Mouse (Mus musculus) small intestine, adult 2 months (tissue): ENCODE results near the gene Zdhhc17. TPM values are rescaled to one million over a fixed set of nuclear protein-coding genes. Genes with fewer than 3 reads are reported as not detected.
A peak's percentile ranks its signal among the peaks of the same experiment; 100 is the strongest.

Source experiments
- H3K27ac ChIP-seq: fragments of 200-500 bp; 2 replicates; pipeline ENCODE4 v1.5.1; 2012; ENCODE audit warnings: low read depth, low read length, control low read depth, inconsistent platforms; ENCODE audit not compliant: insufficient read depth
- H3K27me3 ChIP-seq: fragments of 200-500 bp; 2 replicates; pipeline ENCODE4 v1.6.1; 2012; ENCODE audit warnings: mild to moderate bottlenecking, moderate library complexity, low read length, inconsistent platforms; ENCODE audit not compliant: control insufficient read depth, insufficient read depth
- H3K36me3 ChIP-seq: fragments of 200-500 bp; 2 replicates; pipeline ENCODE4 v1.6.1; 2012; ENCODE audit warnings: mild to moderate bottlenecking, low read length, control low read depth, inconsistent platforms; ENCODE audit not compliant: control insufficient read depth, insufficient read depth
- H3K4me1 ChIP-seq: fragments of 200-500 bp; 2 replicates; pipeline ENCODE4 v1.6.1; 2012; ENCODE audit warnings: low read length, inconsistent platforms, mixed read lengths; ENCODE audit not compliant: control insufficient read depth, insufficient read depth, insufficient read length
- H3K4me3 ChIP-seq: fragments of 200-500 bp; 2 replicates; pipeline ENCODE4 v1.5.1; 2012; ENCODE audit warnings: low read depth, mild to moderate bottlenecking, control low read depth, inconsistent platforms, low read length, moderate library complexity
- CTCF ChIP-seq: fragments of 200-500 bp; IDR thresholded peaks from 2 replicates; pipeline ENCODE4 v1.5.1; 2012; ENCODE audit warnings: low read depth, mild to moderate bottlenecking, control low read depth, inconsistent platforms, low read length, moderate library complexity, mixed read lengths; ENCODE audit not compliant: insufficient replicate concordance, insufficient read length; ENCODE audit errors: extremely low read depth
- POLR2A ChIP-seq: fragments of 200-500 bp; IDR thresholded peaks from 2 replicates; pipeline ENCODE4 v1.6.1; 2012; ENCODE audit warnings: low read depth, mild to moderate bottlenecking, control low read depth, inconsistent platforms, low read length, moderate library complexity
- WGBS: fragments of 180-500 bp; shearing (Covaris S2); methylation state at CpG from one replicate; pipeline ENCODE4 v1.1.7; 2018; 5-methylcytosine and 5-hydroxymethylcytosine counted together
- polyA plus RNA-seq: library from polyadenylated mRNA; depleted of rRNA; stranded (reverse); fragments of >200 nt; gene quantifications from 2 replicates; pipeline ENCODE4 v1.2.3, GENCODE M21; 2012

Gene Zdhhc17
- polyA plus RNA-seq, 1 experiment: 4.7 TPM

- TF ChIP-seq POLR2A (no peak), CTCF (no peak)
- no peaks in the 10 kb centered on the region for H3K27me3 ChIP-seq
- no peak overlapping the region for H3K27ac ChIP-seq
- no peaks in the 10 kb centered on the region for H3K36me3 ChIP-seq
- 97% methylated on average over 3 of the region's 3 CpGs for WGBS
- H3K4me3 ChIP-seq: no peak overlapping the region
- peaks cover 6% of the 10 kb centered on the region; the same call in 1 of the 2 replicates for H3K4me1 ChIP-seq
Measured at GRCm38 (mm10) chr10:111013265-111013664, 3.3 kb upstream of the Zdhhc17 start.

- Histone ChIP-seq H3K4me1 (peaks cover 6% of the 10 kb centered on the region; the same call in 1 of the 2 replicates), H3K27ac (no peak overlapping the region)
- TF ChIP-seq CTCF (no peak), POLR2A (no peak)
Measured at GRCm38 (mm10) chr10:111012496-111013038, 2.6 kb upstream of the Zdhhc17 start.

GRCm38 (mm10) chr10:111011226-111011765 lies 1.4 kb upstream of the Zdhhc17 start:
- TF ChIP-seq POLR2A (no peak), CTCF (no peak)
- Histone ChIP-seq H3K27me3 (no peaks in the 10 kb centered on the region), H3K27ac (no peak overlapping the region), H3K4me1 (peaks cover 6% of the 10 kb centered on the region; the same call in 1 of the 2 replicates), H3K36me3 (no peaks in the 10 kb centered on the region), H3K4me3 (peak overlapping the region; percentile 42)
- WGBS: 4% methylated on average over 14 of the region's 14 CpGs

More at GRCm38 (mm10) chr10:111012496-111013038, 2.6 kb upstream of the Zdhhc17 start:
- Histone ChIP-seq H3K4me3 (no peak overlapping the region), H3K27me3 (no peaks in the 10 kb centered on the region), H3K36me3 (no peaks in the 10 kb centered on the region)
- 32% methylated on average over 5 of the region's 5 CpGs for WGBS

- TF ChIP-seq CTCF (no peak), POLR2A (no peak)
- Histone ChIP-seq H3K4me3 (peak overlapping the region; percentile 92), H3K27ac (peak overlapping the region; percentile 91), H3K27me3 (no peaks in the 10 kb centered on the region), H3K4me1 (peaks cover 6% of the 10 kb centered on the region; the same call in 1 of the 2 replicates), H3K36me3 (no peaks in the 10 kb centered on the region)
- WGBS: under 1% methylated on average over 19 of the region's 19 CpGs
Measured at GRCm38 (mm10) chr10:111010480-111011225, 713 bp upstream of the Zdhhc17 start.

- under 1% methylated on average over 28 of the region's 28 CpGs for WGBS
- peak overlapping the region; percentile 92 for H3K4me3 ChIP-seq
- no peaks in the 10 kb centered on the region for H3K36me3 ChIP-seq
- H3K27ac ChIP-seq: 0 out of 2 replicates have a peak overlapping the region, but pooled peaks have one; percentile 13
- H3K4me1 ChIP-seq: peaks cover 9% of the 10 kb centered on the region; the same call in 1 of the 2 replicates
- TF ChIP-seq POLR2A (no peak), CTCF (no peak)
- H3K27me3 ChIP-seq: no peaks in the 10 kb centered on the region
Measured at GRCm38 (mm10) chr10:111009113-111009640, 763 bp downstream of the Zdhhc17 start.

- Histone ChIP-seq H3K27me3 (no peaks in the 10 kb centered on the region), H3K4me3 (no peak overlapping the region), H3K27ac (no peak overlapping the region), H3K36me3 (no peaks in the 10 kb centered on the region), H3K4me1 (peaks cover 7% of the 10 kb centered on the region; the same call in 1 of the 2 replicates)
- TF ChIP-seq POLR2A: no peak
- TF ChIP-seq CTCF: no peak
- 85% methylated on average over 4 of the region's 4 CpGs for WGBS
Measured at GRCm38 (mm10) chr10:111007687-111008086, 2.3 kb downstream of the Zdhhc17 start.
